Mouse (Mus musculus) CH12.LX (cell line): ENCODE measurements around the gene Cep70. TPM values are rescaled to one million over a fixed set of nuclear protein-coding genes. Genes with fewer than 3 reads are reported as not detected.
A peak's percentile ranks its signal among the peaks of the same experiment; 100 is the strongest.

ENCODE experiments used
- DNase-seq: peaks from one replicate; pipeline ENCODE4 v3.0.0-alpha.2; 2013; ENCODE audit errors: extremely low read depth
- H3K27ac ChIP-seq: 2 replicates; pipeline ENCODE4 v1.5.1; 2012; ENCODE audit warnings: low read depth, mild to moderate bottlenecking, control low read depth, moderate library complexity; ENCODE audit not compliant: insufficient read depth
- H3K27me3 ChIP-seq: replicated peaks from 2 replicates; pipeline ENCODE3; 2012; ENCODE audit warnings: inconsistent platforms
- H3K36me3 ChIP-seq, 2 experiments: replicated peaks in 1 of 2; 2 replicates each; pipeline versions ENCODE3 to v1.6.1; 2012; ENCODE audit warnings: inconsistent platforms in 1 of 2, low read length in 1 of 2, mild to moderate bottlenecking in 1 of 2, mixed read lengths in 1 of 2, moderate library complexity in 1 of 2; ENCODE audit not compliant: control insufficient read depth in 1 of 2, insufficient read depth in 1 of 2
- H3K4me1 ChIP-seq, 2 experiments: 2 replicates each; pipeline ENCODE4 v1.6.1; 2012; ENCODE audit warnings: inconsistent platforms in 1 of 2, moderate library complexity in 1 of 2; ENCODE audit not compliant: insufficient read depth in 2 of 2, control insufficient read depth in 1 of 2
- H3K4me2 ChIP-seq: 2 replicates; pipeline ENCODE4 v1.6.1; 2012; ENCODE audit warnings: low read depth, mild to moderate bottlenecking, control low read depth; ENCODE audit not compliant: poor library complexity, insufficient read depth, severe bottlenecking
- H3K4me3 ChIP-seq, 3 experiments: fragments of 150-350 bp in 1 of 3; sonication (generic) in 1 of 3; replicated peaks in 1 of 3; 2 replicates each; pipeline versions ENCODE3 to v1.5.1; 2011 to 2012; ENCODE audit warnings: low read depth in 2 of 3, low read length in 2 of 3, mild to moderate bottlenecking in 2 of 3, moderate library complexity in 2 of 3, control low read depth in 1 of 3, improper control_type of control experiment in 1 of 3, inconsistent platforms in 1 of 3, mixed read lengths in 1 of 3; ENCODE audit not compliant: poor library complexity in 1 of 3
- H3K79me2 ChIP-seq: replicated peaks from 2 replicates; pipeline ENCODE4 v1.6.1; 2012; ENCODE audit warnings: mild to moderate bottlenecking, moderate library complexity; ENCODE audit not compliant: control insufficient read depth, poor library complexity, insufficient read depth, severe bottlenecking; ENCODE audit errors: extremely low read depth
- H3K9ac ChIP-seq: 2 replicates; pipeline ENCODE4 v1.6.1; 2012; ENCODE audit warnings: low read depth, mild to moderate bottlenecking, control low read depth, moderate library complexity; ENCODE audit not compliant: insufficient read depth
- H3K9me3 ChIP-seq: replicated peaks from 2 replicates; pipeline ENCODE3; 2012; ENCODE audit warnings: low read length, inconsistent platforms, mixed read lengths
- BHLHE40 ChIP-seq: IDR thresholded peaks from 2 replicates; pipeline ENCODE4 v1.6.1; 2011; ENCODE audit warnings: mild to moderate bottlenecking, low read depth, low read length, improper control_type of control experiment
- CHD1 ChIP-seq: IDR thresholded peaks from 2 replicates; pipeline ENCODE4 v1.6.1; 2012; ENCODE audit warnings: low read depth, low read length, improper control_type of control experiment, inconsistent platforms
- CHD2 ChIP-seq: IDR thresholded peaks from 2 replicates; pipeline ENCODE4 v1.6.1; 2011; ENCODE audit warnings: low read length, improper control_type of control experiment
- CTCF ChIP-seq, 2 experiments: IDR thresholded peaks in 1 of 2; conservative IDR thresholded peaks in 1 of 2; 2 replicates each; pipeline ENCODE4 v1.5.1; 2011 to 2012; ENCODE audit warnings: low read depth in 2 of 2, low read length in 2 of 2, improper control_type of control experiment in 1 of 2, inconsistent platforms in 1 of 2, mild to moderate bottlenecking in 1 of 2, moderate library complexity in 1 of 2
- EP300 ChIP-seq: IDR thresholded peaks from 2 replicates; pipeline ENCODE4 v1.6.1; 2011; ENCODE audit warnings: low read length, improper control_type of control experiment
- IRF4 ChIP-seq: IDR thresholded peaks from 2 replicates; pipeline ENCODE4 v1.6.1; 2014; ENCODE audit warnings: low read depth, mild to moderate bottlenecking, inconsistent platforms, low read length, improper control_type of control experiment
- JUN ChIP-seq: IDR thresholded peaks from 2 replicates; pipeline ENCODE4 v1.6.1; 2011; ENCODE audit warnings: low read depth, mild to moderate bottlenecking, low read length, improper control_type of control experiment, moderate library complexity; ENCODE audit not compliant: insufficient read depth
- JUND ChIP-seq: conservative IDR thresholded peaks from 2 replicates; pipeline ENCODE4 v1.6.1; 2011; ENCODE audit warnings: low read depth, low read length, improper control_type of control experiment
- KAT2A ChIP-seq: IDR thresholded peaks from 2 replicates; pipeline ENCODE4 v1.6.1; 2012; ENCODE audit warnings: low read length, improper control_type of control experiment, inconsistent platforms; ENCODE audit not compliant: insufficient replicate concordance
- MAFK ChIP-seq: IDR thresholded peaks from 2 replicates; pipeline ENCODE4 v1.6.1; 2011; ENCODE audit warnings: low read length, improper control_type of control experiment; ENCODE audit not compliant: insufficient replicate concordance
- MAX ChIP-seq: IDR thresholded peaks from 2 replicates; pipeline ENCODE4 v1.6.1; 2011; ENCODE audit warnings: low read length, improper control_type of control experiment
- MEF2A ChIP-seq: IDR thresholded peaks from 2 replicates; pipeline ENCODE4 v1.6.1; 2014; ENCODE audit warnings: low read depth, mild to moderate bottlenecking, inconsistent platforms, low read length, improper control_type of control experiment, borderline replicate concordance
- MXI1 ChIP-seq: IDR thresholded peaks from 2 replicates; pipeline ENCODE4 v1.6.1; 2011; ENCODE audit warnings: mild to moderate bottlenecking, low read depth, low read length, improper control_type of control experiment
- MYC ChIP-seq: IDR thresholded peaks from 2 replicates; pipeline ENCODE4 v1.6.1; 2011; ENCODE audit warnings: low read depth, mild to moderate bottlenecking, improper control_type of control experiment, low read length
- NRF1 ChIP-seq: IDR thresholded peaks from 2 replicates; pipeline ENCODE4 v1.6.1; 2014; ENCODE audit warnings: low read depth, mild to moderate bottlenecking, inconsistent platforms, low read length, improper control_type of control experiment, moderate library complexity
- RAD21 ChIP-seq: IDR thresholded peaks from 2 replicates; pipeline ENCODE4 v1.6.1; 2011; ENCODE audit warnings: low read depth, mild to moderate bottlenecking, low read length, improper control_type of control experiment, moderate library complexity
- SIN3A ChIP-seq: IDR thresholded peaks from 2 replicates; pipeline ENCODE4 v1.6.1; 2012; ENCODE audit warnings: low read length, improper control_type of control experiment, inconsistent platforms
- TBP ChIP-seq: conservative IDR thresholded peaks from 2 replicates; pipeline ENCODE4 v1.6.1; 2011; ENCODE audit warnings: low read depth, low read length, improper control_type of control experiment
- TCF12 ChIP-seq: IDR thresholded peaks from 2 replicates; pipeline ENCODE4 v1.6.1; 2014; ENCODE audit warnings: low read depth, mild to moderate bottlenecking, inconsistent platforms, low read length, improper control_type of control experiment
- ZC3H11A ChIP-seq: IDR thresholded peaks from 2 replicates; pipeline ENCODE4 v1.6.1; 2012; ENCODE audit warnings: low read depth, mild to moderate bottlenecking, inconsistent platforms, low read length, improper control_type of control experiment
- ZKSCAN1 ChIP-seq: IDR thresholded peaks from 2 replicates; pipeline ENCODE4 v1.6.1; 2012; ENCODE audit warnings: low read depth, inconsistent platforms, low read length, improper control_type of control experiment, borderline replicate concordance
- ZMIZ1 ChIP-seq: IDR thresholded peaks from 2 replicates; pipeline ENCODE4 v1.6.1; 2012; ENCODE audit warnings: low read depth, mild to moderate bottlenecking, inconsistent platforms, low read length, improper control_type of control experiment
- ZNF384 ChIP-seq: IDR thresholded peaks from 2 replicates; pipeline ENCODE4 v1.6.1; 2012; ENCODE audit warnings: low read depth, low read length, improper control_type of control experiment, inconsistent platforms
- dilution Hi-C: fragments of 300-500 bp; cut with MboI; formaldehyde crosslinking; loops from 2 replicates; pipeline ENCODE4 v1.14.3; 2020; ENCODE audit warnings: low sequenced_read_pairs; ENCODE audit not compliant: extremely low pct_unique_long_range_greater_than_20kb, extremely low pct_ligation_motif_present
- in situ Hi-C: fragments of 300-500 bp; cut with MboI; formaldehyde crosslinking; loops from 3 replicates; pipeline ENCODE4 v1.14.3; 2019; ENCODE audit warnings: low sequenced_read_pairs, low pct_ligation_motif_present, low pct_unique_long_range_greater_than_20kb, mixed read lengths
- polyA plus RNA-seq: library from polyadenylated mRNA; unstranded; fragments of >175 nt; gene quantifications from 2 replicates; pipeline ENCODE4 v1.2.1, GENCODE M21; 2012; ENCODE audit warnings: low read depth; ENCODE audit not compliant: insufficient read length
- total RNA-seq, 2 experiments: library from RNA; depleted of rRNA; stranded (reverse); fragments of 300-350 nt in 1 of 2; fragments of >200 nt in 1 of 2; gene quantifications; 2 replicates each; pipeline ENCODE4 v1.2.3; 2012 to 2014

Cep70 gene
- total and polyA plus RNA-seq, 3 experiments, result 9.7 to 22.9 (median 10.2) TPM

- no peak overlapping the region for H3K27ac ChIP-seq
- in situ Hi-C loops, result no loop called here
- no peaks in the 10 kb centered on the region for H3K9me3 ChIP-seq
- peaks cover 0 to 4% of the 10 kb centered on the region in 2 experiments; a peak in 1 of 4 replicates for H3K4me1 ChIP-seq
- no peak overlapping the region for H3K4me2 ChIP-seq
- peaks cover 4 to 35% of the 10 kb centered on the region in 2 experiments for H3K36me3 ChIP-seq
- no peak overlapping the region for H3K9ac ChIP-seq
- H3K27me3 ChIP-seq, result no peaks in the 10 kb centered on the region
- no peaks in the 10 kb centered on the region for H3K79me2 ChIP-seq
- no peak overlapping the region for H3K4me3 ChIP-seq
- TF ChIP-seq ZMIZ1 (no peak), IRF4 (no peak), NRF1 (no peak), SIN3A (no peak), TBP (no peak)
- dilution Hi-C loops, result no loop called here
- no peak for DNase-seq
Observed at GRCm38 (mm10) chr9:99256206-99256605, 13.0 kb downstream of the Cep70 start.

GRCm38 (mm10) chr9:99256821-99257220, 13.7 kb downstream of the Cep70 start:
- Histone ChIP-seq H3K9me3 (no peaks in the 10 kb centered on the region), H3K4me3 (no peak overlapping the region), H3K27ac (no peak overlapping the region), H3K9ac (no peak overlapping the region), H3K4me1 (peaks cover 0 to 4% of the 10 kb centered on the region in 2 experiments; a peak in 1 of 4 replicates), H3K4me2 (no peak overlapping the region), H3K79me2 (no peaks in the 10 kb centered on the region)
- TF ChIP-seq MYC, result no peak
- TF ChIP-seq ZC3H11A, result no peak
- no peak for TF ChIP-seq ZKSCAN1
- TF ChIP-seq MEF2A, result no peak
- TF ChIP-seq MXI1, result no peak
- no peak for TF ChIP-seq CTCF (conservative IDR thresholded peaks at IDR 0.05 in 1 of 2, IDR thresholded peaks at IDR 0.05 in 1 of 2; ENCODE audit: low read depth in 2 of 2, low read length in 2 of 2)
- TF ChIP-seq CHD1, result no peak
- TF ChIP-seq CHD2, result no peak
- TF ChIP-seq EP300, result 0 out of 2 replicates have a peak, but pooled peaks have one; percentile 33
- TF ChIP-seq ZNF384, result no peak
- TF ChIP-seq JUND, result peak; percentile 65
- TF ChIP-seq BHLHE40, result no peak
- no peak for TF ChIP-seq MAX
- no peak for TF ChIP-seq KAT2A
- TF ChIP-seq MAFK, result peak; percentile 99
- no peak for TF ChIP-seq TBP
- TF ChIP-seq RAD21, result no peak
- TF ChIP-seq JUN, result peak; percentile 35; the same call in 1 of the 2 replicates
- TF ChIP-seq TCF12, result no peak
- no peak for TF ChIP-seq NRF1
- TF ChIP-seq, all 38 proteins: peak for 4
- DNase-seq, result peak; percentile 39
- H3K27me3 ChIP-seq, result no peaks in the 10 kb centered on the region
- dilution Hi-C loops, result no loop called here
- in situ Hi-C loops, result no loop called here
- peaks cover 4 to 35% of the 10 kb centered on the region in 2 experiments for H3K36me3 ChIP-seq
